Mouse (Mus musculus): ENCODE measurements around the gene Tpst1. TPM values are rescaled to one million over a fixed set of nuclear protein-coding genes. Genes with fewer than 3 reads are reported as not detected.

Gene Tpst1
- total and polyA plus RNA-seq, 3 experiments: 0.22 TPM; not detected in 2

- H3K36me3 ChIP-seq (replicated peaks): peaks cover 63% of the 10 kb centered on the region
Measured at GRCm38 (mm10) chr5:130059413-130060328, 13.5 kb upstream of the Tpst1 start.

GRCm38 (mm10) chr5:130060329-130060665 is 12.8 kb upstream of the Tpst1 start:
- H3K36me3 ChIP-seq (replicated peaks): peaks cover 58% of the 10 kb centered on the region
- peaks cover 10% of the 10 kb centered on the region for H3K4me1 ChIP-seq (ENCODE audit: insufficient read depth, low read depth, low read length)
- H3K27me3 ChIP-seq (ENCODE audit: insufficient read depth, low read length): no peaks in the 10 kb centered on the region; the same call in 1 of the 2 replicates
- TF ChIP-seq POLR2AphosphoS5 (IDR thresholded peaks at IDR 0.05; ENCODE audit: insufficient replicate concordance, low read depth, low read length) (no peak), GATA1 (IDR thresholded peaks at IDR 0.05; ENCODE audit: borderline replicate concordance, low read length) (no peak), CTCF (IDR thresholded peaks at IDR 0.05; ENCODE audit: low read depth, low read length) (no peak), GATA2 (IDR thresholded peaks at IDR 0.05; ENCODE audit: borderline replicate concordance, low read depth, low read length) (no peak), TAL1 (conservative IDR thresholded peaks at IDR 0.05; ENCODE audit: low read depth, low read length) (no peak)
- ATAC-seq (ENCODE audit: extremely low read depth, insufficient number of reproducible peaks, low FRiP score, poor library complexity, severe bottlenecking): no peak
- H3K4me3 ChIP-seq (ENCODE audit: low read depth, low read length): no peak overlapping the region
- no peak for DNase-seq (ENCODE audit: low spot score)
- H3K9me3 ChIP-seq (replicated peaks): no peaks in the 10 kb centered on the region

More at GRCm38 (mm10) chr5:130059413-130060328, 13.5 kb upstream of the Tpst1 start:
- TF ChIP-seq GATA2 (IDR thresholded peaks at IDR 0.05; ENCODE audit: borderline replicate concordance, low read depth, low read length) (no peak), CTCF (IDR thresholded peaks at IDR 0.05; ENCODE audit: low read depth, low read length) (no peak), GATA1 (IDR thresholded peaks at IDR 0.05; ENCODE audit: borderline replicate concordance, low read length) (no peak)
- Histone ChIP-seq H3K4me3 (ENCODE audit: low read depth, low read length) (no peak overlapping the region), H3K9me3 (replicated peaks) (no peaks in the 10 kb centered on the region), H3K4me1 (ENCODE audit: insufficient read depth, low read depth, low read length) (peaks cover 10% of the 10 kb centered on the region), H3K27me3 (ENCODE audit: insufficient read depth, low read length) (no peaks in the 10 kb centered on the region; the same call in 1 of the 2 replicates)
- ATAC-seq (ENCODE audit: extremely low read depth, insufficient number of reproducible peaks, low FRiP score, poor library complexity, severe bottlenecking) (no peak; the same call in 1 of the 2 replicates), DNase-seq (ENCODE audit: low spot score) (no peak)

GRCm38 (mm10) chr5:130062096-130062495 is 11.0 kb upstream of the Tpst1 start:
- TF ChIP-seq CTCF (IDR thresholded peaks at IDR 0.05; ENCODE audit: low read depth, low read length) (no peak), TAL1 (conservative IDR thresholded peaks at IDR 0.05; ENCODE audit: low read depth, low read length) (no peak), GATA1 (IDR thresholded peaks at IDR 0.05; ENCODE audit: borderline replicate concordance, low read length) (no peak), POLR2AphosphoS5 (IDR thresholded peaks at IDR 0.05; ENCODE audit: insufficient replicate concordance, low read depth, low read length) (no peak), GATA2 (IDR thresholded peaks at IDR 0.05; ENCODE audit: borderline replicate concordance, low read depth, low read length) (no peak)
- ATAC-seq (ENCODE audit: extremely low read depth, insufficient number of reproducible peaks, low FRiP score, poor library complexity, severe bottlenecking): no peak
- H3K4me1 ChIP-seq (ENCODE audit: insufficient read depth, low read depth, low read length): peaks cover 3% of the 10 kb centered on the region; the same call in 1 of the 2 replicates
- H3K27me3 ChIP-seq (ENCODE audit: insufficient read depth, low read length): no peaks in the 10 kb centered on the region; the same call in 1 of the 2 replicates
- no peak overlapping the region for H3K4me3 ChIP-seq (ENCODE audit: low read depth, low read length)
- peaks cover 50% of the 10 kb centered on the region for H3K36me3 ChIP-seq (replicated peaks)
- no peak for DNase-seq (ENCODE audit: low spot score)
- no peaks in the 10 kb centered on the region for H3K9me3 ChIP-seq (replicated peaks)

- TF ChIP-seq CTCF (IDR thresholded peaks at IDR 0.05; ENCODE audit: low read depth, low read length) (no peak), POLR2AphosphoS5 (IDR thresholded peaks at IDR 0.05; ENCODE audit: insufficient replicate concordance, low read depth, low read length) (no peak), GATA1 (IDR thresholded peaks at IDR 0.05; ENCODE audit: borderline replicate concordance, low read length) (no peak), TAL1 (conservative IDR thresholded peaks at IDR 0.05; ENCODE audit: low read depth, low read length) (no peak), GATA2 (IDR thresholded peaks at IDR 0.05; ENCODE audit: borderline replicate concordance, low read depth, low read length) (no peak)
- H3K4me3 ChIP-seq (ENCODE audit: low read depth, low read length): no peak overlapping the region
- H3K27me3 ChIP-seq (ENCODE audit: insufficient read depth, low read length): peaks cover 9% of the 10 kb centered on the region
- peaks cover 36% of the 10 kb centered on the region for H3K36me3 ChIP-seq (replicated peaks)
- peaks cover 3% of the 10 kb centered on the region; the same call in 1 of the 2 replicates for H3K4me1 ChIP-seq (ENCODE audit: insufficient read depth, low read depth, low read length)
- no peaks in the 10 kb centered on the region for H3K9me3 ChIP-seq (replicated peaks)
- ATAC-seq (ENCODE audit: extremely low read depth, insufficient number of reproducible peaks, low FRiP score, poor library complexity, severe bottlenecking): no peak
- no peak for DNase-seq (ENCODE audit: low spot score)
Measured at GRCm38 (mm10) chr5:130063760-130064159, 9.4 kb upstream of the Tpst1 start.

GRCm38 (mm10) chr5:130065579-130065978 is 7.5 kb upstream of the Tpst1 start:
- ATAC-seq (ENCODE audit: extremely low read depth, insufficient number of reproducible peaks, low FRiP score, poor library complexity, severe bottlenecking) (no peak), DNase-seq (ENCODE audit: low spot score) (no peak)
- H3K36me3 ChIP-seq (replicated peaks): peaks cover 17% of the 10 kb centered on the region
- peaks cover 13% of the 10 kb centered on the region for H3K27me3 ChIP-seq (ENCODE audit: insufficient read depth, low read length)
- H3K9me3 ChIP-seq (replicated peaks): no peaks in the 10 kb centered on the region
- peak; percentile 27; the same call in 1 of the 2 replicates for TF ChIP-seq CTCF (IDR thresholded peaks at IDR 0.05; ENCODE audit: low read depth, low read length)
- TF ChIP-seq GATA1 (IDR thresholded peaks at IDR 0.05; ENCODE audit: borderline replicate concordance, low read length): no peak
- TF ChIP-seq TAL1 (conservative IDR thresholded peaks at IDR 0.05; ENCODE audit: low read depth, low read length): no peak
- H3K4me1 ChIP-seq (ENCODE audit: insufficient read depth, low read depth, low read length): peaks cover 3% of the 10 kb centered on the region; the same call in 1 of the 2 replicates
- no peak overlapping the region for H3K4me3 ChIP-seq (ENCODE audit: low read depth, low read length)

GRCm38 (mm10) chr5:130067841-130068264 is 5.3 kb upstream of the Tpst1 start:
- no peak for TF ChIP-seq GATA2 (IDR thresholded peaks at IDR 0.05; ENCODE audit: borderline replicate concordance, low read depth, low read length)
- no peak for TF ChIP-seq POLR2AphosphoS5 (IDR thresholded peaks at IDR 0.05; ENCODE audit: insufficient replicate concordance, low read depth, low read length)
- no peak for TF ChIP-seq CTCF (IDR thresholded peaks at IDR 0.05; ENCODE audit: low read depth, low read length)
- TF ChIP-seq GATA1 (IDR thresholded peaks at IDR 0.05; ENCODE audit: borderline replicate concordance, low read length): no peak
- TF ChIP-seq TAL1 (conservative IDR thresholded peaks at IDR 0.05; ENCODE audit: low read depth, low read length): no peak
- peaks cover 3% of the 10 kb centered on the region; the same call in 1 of the 2 replicates for H3K4me1 ChIP-seq (ENCODE audit: insufficient read depth, low read depth, low read length)
- peaks cover 16% of the 10 kb centered on the region for H3K27me3 ChIP-seq (ENCODE audit: insufficient read depth, low read length)
- no peaks in the 10 kb centered on the region for H3K9me3 ChIP-seq (replicated peaks)
- no peak for DNase-seq (ENCODE audit: low spot score)
- no peak overlapping the region for H3K4me3 ChIP-seq (ENCODE audit: low read depth, low read length)
- no peaks in the 10 kb centered on the region for H3K36me3 ChIP-seq (replicated peaks)
- ATAC-seq (ENCODE audit: extremely low read depth, insufficient number of reproducible peaks, low FRiP score, poor library complexity, severe bottlenecking): no peak

Data from G1E (cell line).